Mouse (Mus musculus) T-helper 1 cell (primary cell): ENCODE results near the gene Epb41l4b.

Source experiments
- in situ Hi-C: fragments of 300-600 bp; cut with MboI, MseI; formaldehyde crosslinking; loops from one replicate; pipeline ENCODE4 v1.15.1; 2025; ENCODE audit warnings: high pct_unique_total_duplicates

Epb41l4b gene

DNA sequence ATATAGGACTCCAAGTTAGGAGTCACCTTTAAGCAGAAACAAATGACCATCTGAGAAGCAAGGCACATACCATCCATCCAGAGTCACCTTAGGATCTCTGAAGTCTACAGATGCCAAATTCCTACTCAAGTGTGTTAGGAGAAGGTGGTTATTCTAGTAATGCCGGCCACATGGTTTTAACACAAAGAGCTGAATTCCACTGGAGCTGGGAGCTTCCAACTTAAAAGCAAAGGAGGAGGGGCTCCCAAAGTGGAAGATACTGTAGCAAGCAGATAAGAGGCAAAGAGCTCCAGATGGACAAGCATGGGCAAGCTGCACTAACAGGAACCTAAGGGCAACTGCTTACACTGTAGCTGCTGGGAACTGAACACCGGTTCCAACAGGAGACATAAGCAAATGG, 76.3 kb downstream of the Epb41l4b start:
- in situ Hi-C loops = loop anchor here (10.0 kb wide), 1 partner anchor 1712 kb away; the partner anchor contains the start of gene Rad23b

DNA sequence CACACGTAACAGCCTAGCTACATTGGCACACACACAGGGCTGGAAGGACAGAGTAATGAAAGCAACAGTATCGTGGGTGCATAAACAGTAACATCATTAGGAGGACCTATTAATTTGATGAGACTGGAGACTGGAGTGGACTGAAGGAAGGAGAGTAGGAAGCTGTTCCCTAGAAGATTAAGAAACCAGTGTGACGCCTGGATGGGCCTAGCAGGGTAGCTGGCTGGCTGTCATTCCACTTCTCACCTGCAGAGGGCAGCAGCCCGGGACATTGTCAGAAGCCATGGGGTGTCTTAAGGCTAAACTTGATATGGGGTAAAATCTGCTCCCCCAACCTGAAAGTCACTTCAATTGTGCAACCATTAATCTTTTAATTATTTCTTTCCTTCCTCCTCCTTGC, 78.0 kb downstream of the Epb41l4b start:
- in situ Hi-C loops = loop anchor here (10.0 kb wide), 1 partner anchor 1710 kb away; the partner anchor contains the start of gene Rad23b

DNA sequence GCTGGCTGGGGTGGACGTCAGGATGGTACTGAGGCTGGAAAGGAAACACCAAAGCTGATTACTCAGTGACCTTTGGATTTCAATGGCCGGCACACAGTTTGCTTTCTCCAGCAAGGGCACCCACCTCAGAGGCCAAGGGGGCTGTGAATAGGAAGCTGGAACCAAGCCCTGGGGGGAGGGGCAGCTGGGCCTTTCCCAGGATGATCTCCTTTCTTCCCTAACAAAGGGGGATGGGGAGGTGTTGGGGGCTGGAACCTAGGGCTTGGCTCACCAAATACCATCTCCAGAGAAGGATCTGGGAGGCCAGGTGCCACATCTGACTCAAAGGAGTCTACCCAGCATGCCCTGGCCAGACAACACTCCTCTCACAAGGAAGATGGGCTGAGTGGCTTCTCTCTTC, 78.4 kb downstream of the Epb41l4b start:
- in situ Hi-C loops = loop anchor here (10.0 kb wide), 1 partner anchor 1710 kb away; the partner anchor contains the start of gene Rad23b

DNA sequence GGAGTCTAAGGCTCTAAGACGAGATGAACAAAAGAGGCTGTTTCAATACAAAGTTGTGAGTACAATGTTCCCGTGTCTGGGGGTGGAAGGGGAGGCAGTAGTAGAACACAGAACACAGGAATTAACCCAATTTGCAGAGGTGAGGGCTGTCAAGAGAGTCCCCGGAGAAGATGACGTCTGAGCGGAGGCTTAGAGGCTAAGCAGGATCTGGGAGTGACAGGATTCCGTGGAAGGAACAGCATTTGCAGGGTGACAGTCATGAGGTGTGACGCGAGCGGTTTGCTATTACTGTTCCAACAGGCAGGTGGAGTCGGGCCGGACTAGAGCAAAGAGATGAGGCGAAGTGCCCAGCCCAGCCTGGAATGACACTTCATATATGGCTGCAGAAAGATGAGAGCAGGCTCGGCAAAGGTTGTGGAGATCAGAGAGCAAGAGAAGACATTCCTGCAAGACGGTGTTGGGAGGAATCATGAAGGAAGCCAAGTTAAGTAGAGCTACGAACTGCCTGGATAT, 82.9 kb downstream of the Epb41l4b start:
- in situ Hi-C loops = loop anchor here (10.0 kb wide), 1 partner anchor 1706 kb away; the partner anchor contains the start of gene Rad23b

DNA sequence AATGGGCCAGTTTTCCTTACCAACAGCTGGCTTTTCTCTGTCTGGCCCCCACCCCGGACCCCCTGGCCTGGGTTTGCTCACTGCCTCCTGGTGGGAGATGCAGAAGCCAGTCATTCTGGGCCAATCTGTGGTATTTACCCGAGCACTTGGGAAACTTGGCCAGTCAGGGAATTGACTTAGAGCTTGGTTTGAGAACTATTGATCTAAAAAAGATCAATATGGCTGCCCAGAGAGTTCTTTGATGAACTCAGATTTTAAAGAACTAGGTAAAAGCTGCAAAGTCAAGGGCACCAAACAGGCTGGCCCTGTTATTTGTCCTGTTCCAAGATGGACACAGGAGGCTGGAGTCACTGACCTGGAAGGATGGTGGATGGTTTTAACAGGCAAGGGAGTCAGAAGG, 84.6 kb downstream of the Epb41l4b start:
- in situ Hi-C loops = no loop called here

DNA sequence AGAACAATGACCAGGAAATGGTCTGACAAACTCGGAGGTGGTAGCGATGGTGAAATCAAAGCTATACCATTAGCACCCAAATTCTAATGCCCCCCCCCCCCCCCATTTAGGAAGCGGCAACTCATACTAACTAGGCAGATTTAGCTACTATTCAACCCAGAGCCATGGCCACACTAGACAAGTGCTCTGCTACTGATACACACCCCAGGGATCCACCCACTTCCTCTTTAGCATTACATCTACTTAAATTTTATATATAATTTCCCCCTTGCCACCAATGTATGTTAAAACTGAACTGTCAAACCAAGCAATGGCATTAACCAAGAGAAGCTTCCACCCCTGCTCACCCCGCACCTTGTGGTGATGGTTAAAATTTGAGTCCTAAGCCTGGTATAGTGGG, 85.6 kb downstream of the Epb41l4b start:
- in situ Hi-C loops = no loop called here

DNA sequence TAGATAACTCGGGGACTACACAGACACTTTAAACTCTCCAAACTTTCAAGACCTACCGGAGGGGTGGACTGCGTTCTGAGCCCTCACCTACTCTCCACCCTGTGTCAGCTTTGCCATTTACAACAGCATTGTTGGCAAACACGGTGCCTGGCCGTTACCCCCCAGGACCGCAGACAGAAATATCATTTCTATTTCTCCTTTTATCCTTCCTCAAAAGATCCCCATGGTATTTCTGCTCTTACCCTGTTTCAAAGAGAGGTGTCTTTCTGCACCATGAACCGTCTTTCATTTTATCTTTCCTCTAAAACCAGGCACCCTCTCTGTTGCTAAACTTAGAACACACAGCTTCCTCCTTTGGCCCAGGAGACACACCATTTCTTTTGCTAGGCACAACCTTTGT, 87.6 kb downstream of the Epb41l4b start:
- in situ Hi-C loops = no loop called here

DNA sequence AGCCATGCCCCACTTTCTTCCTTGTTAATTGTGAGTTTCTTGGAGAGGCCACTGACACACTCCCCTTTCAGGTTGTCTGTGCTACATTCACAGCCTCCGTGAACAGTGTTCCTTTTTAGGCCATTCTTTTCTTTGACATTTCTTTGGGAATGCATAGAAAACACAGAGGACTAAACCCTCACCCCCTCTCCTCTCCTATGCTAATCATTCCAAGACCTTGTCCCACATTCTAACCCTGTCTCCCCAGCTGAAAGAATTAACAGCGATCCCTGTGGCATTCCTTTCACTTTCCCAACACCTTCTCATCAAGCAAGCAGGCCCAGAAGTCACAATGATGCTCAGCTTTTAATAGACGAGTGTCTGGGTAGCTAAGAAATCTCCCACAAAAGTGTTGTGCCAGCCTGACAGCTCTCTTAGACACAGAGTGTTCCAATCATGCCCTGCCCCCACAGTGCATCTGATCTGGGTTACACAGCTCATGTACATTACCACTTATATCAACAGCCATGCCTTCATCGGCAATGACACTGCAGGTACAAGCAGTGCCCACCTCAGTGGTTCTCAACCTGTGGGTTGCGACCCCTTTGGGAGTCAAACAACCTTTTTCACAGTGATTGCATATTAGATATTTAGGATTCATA, 93.8 kb downstream of the Epb41l4b start:
- in situ Hi-C loops = no loop called here

DNA sequence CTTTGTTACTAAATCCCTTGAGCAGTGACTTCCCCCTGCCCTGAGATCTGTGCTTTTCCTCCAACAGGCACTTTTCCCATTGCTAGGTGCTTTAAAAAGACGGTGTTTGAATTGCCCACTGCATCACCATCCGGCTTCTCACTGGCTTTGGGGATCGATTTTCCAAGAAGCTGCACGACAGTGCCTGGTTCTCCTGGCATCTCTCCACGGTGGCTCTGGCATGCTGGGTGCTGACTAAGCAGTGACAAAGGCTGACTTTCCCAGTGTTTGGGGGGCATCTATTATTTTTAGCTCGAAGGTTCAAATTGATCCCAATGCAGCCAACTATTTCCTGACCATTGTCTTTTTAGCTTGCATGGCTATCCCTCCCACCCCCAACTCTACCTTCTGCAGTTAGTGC, 94.7 kb downstream of the Epb41l4b start:
- in situ Hi-C loops = no loop called here

DNA sequence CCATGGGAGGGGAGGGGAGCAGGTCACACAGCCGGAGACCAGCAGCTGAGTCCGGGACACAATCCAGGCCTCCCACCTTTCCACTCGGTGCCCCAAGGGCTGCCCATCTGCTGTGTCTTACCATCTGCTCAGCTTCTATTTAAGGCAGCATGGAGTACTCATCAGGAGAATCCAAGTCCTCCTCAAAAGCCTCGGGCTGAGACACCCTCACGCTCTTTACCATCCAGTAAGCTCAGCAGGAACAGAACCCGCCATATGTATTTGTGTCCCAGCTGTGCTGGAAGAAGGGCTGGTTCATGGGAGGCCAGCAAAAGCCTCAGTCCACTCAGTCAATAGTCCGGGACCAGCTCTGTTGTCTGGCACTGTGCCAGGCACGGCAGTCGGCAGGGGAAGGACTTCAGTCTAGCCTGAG, 97.1 kb downstream of the Epb41l4b start:
- in situ Hi-C loops = no loop called here

DNA sequence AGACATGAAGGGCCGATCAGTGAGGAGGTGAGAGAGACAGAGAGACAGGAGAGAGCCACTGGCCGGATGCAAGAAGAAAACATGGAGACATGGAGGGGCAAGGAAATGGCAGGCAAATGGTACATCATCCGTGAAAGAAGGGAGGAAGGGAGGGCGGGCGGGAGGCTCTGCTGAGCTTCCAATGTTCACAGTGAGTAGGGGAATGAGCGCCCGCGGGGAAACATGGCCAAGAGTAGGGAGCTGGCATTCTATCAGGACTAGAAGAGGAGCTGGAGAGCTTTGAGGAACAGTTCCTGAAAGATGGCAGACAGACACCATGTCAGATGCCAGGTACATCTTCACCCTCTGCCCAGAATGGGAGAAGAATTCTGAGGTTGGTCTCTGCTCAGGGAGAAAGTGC, 99.6 kb downstream of the Epb41l4b start:
- in situ Hi-C loops = no loop called here

DNA sequence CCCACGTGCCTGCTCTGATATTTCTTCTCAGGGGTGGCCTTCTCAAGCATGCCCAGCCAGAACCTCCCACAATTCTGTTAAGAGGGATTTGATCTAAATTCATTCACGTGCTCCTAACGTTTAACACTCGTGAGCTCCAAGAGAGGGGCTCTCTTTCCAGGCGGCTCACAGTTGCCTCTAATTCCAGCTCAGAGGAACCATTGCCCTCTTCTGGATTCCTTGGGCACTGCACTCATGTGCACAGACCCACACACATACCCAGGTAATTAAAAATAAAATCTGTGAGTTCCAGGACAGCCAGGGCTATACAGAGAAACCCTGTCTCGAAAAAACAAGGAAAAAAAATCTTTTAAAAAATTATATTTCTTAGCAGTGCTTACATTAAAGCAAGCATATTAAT, 101.6 kb downstream of the Epb41l4b start:
- in situ Hi-C loops = no loop called here

DNA sequence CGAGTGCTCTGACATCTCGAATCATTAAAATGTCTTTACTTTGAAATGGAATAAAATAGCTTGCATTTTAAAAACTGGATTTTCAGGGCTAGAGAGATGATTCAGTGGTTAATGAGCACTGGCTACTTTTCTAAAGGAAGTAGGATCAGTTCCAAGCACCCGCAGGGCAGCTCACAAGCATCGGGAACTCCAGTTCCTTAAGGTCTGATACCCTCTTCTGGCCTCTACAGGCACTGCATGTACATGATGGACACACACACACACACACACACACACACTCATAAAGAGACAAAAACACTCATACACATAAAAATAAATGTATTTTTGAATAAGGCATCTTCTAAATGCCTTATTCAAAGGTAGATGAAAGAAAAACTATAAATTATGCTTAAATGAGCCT, 102.0 kb downstream of the Epb41l4b start:
- in situ Hi-C loops = no loop called here

DNA sequence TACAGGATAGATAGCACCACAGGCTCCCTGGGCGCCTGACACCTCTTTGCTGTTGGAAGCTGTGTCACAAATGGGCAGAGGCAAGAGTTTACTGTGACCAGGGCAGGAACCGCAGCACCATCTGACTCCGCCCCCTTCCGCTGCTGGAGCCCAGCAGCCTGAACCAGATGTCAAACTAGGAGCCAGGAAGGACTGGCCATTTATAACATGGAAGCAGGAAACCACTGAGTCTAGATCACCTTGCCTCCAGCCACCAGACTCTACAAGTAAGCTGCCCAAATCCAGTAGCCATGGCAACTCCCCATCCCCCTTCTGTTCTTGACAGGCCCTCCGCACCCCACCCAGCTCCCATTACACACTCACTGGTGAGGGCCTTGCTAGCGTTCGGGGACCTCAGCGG, 102.8 kb downstream of the Epb41l4b start:
- in situ Hi-C loops = no loop called here

DNA sequence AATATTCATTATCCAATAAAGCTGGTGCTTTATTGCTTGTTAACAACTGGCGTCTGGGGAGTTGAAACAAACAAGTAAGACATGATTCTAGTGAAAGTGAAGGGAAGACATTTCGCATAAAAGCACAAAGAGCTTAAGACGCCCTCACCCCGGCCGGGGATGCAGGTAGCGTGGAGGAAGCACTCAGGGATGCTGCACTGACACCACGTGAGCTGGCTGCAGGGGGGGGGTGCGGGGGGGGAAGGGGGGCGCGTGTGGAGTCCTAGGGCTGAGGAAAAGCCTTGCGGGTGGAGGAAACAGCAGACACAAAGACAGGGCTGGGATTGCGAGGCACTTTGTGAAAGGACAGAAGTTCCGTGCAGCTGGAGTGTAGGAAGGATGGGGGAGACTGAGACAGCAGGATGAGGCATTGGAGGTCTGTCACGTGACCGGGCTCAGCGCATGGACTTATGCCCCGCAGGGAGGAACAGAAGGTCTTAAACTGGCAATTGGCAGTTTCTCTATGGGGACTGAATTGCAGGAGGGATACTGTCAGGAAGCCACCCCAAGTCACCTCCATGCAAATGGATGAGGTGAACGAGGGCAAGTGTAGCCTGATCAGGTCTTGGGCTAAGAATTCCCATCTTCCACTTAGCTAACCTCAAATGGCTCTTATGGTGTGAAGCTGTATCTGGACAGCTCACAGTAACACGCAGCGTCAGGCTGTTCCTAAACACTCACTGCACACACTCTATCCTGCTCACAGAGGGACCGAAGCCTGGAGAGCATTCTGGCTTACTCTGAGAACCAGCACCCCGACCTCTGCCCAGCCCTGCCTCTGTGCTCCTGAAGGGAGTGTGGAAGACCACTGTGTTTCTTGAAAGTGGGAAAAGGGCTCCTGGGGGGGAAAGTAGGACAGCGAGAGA, 103.9 kb downstream of the Epb41l4b start:
- in situ Hi-C loops = no loop called here

DNA sequence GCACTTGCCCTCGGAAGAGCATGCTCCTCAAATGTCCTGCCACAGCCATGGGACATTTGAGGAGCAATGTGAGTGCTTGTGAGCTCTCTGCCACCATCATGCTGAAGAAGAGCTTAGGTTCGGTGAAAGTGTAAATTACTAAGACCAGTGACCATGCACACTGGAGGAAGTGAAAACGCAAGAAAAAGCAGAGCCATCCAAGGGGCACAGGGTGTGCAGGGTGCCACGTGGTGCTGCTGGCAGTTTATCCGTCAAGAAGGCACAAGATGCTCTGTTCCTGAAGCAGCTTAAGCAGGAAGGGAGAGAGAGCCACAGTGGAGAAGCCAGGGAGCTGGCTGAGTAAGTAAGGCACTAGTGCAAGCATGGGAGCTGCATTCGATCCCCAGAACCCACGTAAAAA, 105.7 kb downstream of the Epb41l4b start:
- in situ Hi-C loops = no loop called here

DNA sequence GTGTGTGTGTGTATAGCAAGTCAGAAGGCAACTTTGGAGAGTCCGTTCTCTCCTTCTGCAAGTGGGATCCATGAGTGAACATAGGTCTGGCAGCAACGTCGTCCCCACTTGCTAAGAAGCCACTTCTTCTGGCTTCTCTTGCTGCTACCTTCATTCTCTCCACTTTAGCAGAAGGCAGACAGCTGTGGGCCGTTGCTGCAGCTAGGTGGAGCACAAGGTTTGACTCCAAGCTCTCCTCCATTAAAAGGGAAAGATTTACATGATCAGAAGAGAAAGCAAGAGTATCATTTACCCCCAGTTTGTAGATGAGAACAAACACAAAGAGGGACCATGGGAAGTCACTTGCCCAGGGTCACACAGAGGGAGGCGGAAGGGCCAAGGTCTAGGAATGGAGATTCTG, 109.1 kb downstream of the Epb41l4b start:
- in situ Hi-C loops = no loop called here

DNA sequence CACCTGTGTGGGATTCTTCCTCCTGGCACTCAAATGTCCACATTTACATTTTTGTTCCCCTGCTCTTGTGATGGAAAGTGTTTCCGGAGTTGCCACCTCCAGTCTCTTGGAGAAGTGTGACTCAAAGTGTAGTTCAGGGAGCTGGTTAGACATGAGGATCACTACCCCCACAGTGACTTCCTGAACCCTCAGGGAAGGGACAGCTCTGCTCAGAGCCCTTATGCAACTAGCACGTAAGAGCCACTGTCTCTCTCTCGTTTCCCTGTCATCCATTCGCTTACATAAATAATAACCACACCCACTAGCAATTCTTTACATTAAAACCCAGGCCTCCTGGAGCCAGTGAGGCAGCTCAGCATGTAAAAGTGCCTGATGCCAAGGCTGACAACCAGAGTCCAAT, 111.8 kb downstream of the Epb41l4b start:
- in situ Hi-C loops = no loop called here

DNA sequence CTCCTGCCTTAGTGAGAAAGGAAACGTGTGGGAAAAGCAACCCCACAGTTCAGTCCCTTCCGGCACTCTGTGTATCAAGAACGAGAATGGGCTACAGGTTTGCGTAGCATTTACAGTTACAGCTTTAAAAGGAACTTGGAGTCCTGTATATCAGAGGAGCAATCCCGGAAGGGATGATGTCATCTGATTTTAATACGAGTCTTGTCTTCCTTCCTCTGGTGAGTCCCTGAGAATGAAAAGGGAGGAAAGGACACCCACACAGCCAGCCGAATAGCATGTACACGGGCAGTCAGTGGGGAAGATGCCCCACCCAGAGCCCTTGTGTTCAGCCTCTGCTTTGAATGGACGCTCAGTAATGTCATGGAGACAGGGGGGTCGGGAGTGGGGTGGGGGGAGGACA, 115.3 kb downstream of the Epb41l4b start:
- in situ Hi-C loops = no loop called here

DNA sequence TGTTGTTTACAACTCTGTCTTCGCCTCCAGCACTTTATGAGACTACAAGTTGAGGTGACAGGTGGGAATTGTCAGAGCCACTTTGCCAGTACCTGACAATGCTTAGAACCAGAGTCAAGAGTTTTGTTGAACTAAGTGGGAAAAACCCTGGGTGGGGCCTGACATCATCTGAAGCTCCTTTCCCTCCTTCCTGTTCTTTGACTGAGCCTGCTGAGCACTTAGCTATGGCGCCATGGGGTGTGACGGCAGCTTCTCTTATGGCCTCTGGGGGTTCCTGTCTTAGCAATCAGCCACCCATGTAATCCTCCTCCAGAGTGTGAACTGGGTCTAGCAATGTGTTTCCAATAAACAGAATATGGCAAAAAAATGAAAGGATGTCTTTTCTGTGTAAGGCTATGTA, 119.7 kb downstream of the Epb41l4b start:
- in situ Hi-C loops = no loop called here

DNA sequence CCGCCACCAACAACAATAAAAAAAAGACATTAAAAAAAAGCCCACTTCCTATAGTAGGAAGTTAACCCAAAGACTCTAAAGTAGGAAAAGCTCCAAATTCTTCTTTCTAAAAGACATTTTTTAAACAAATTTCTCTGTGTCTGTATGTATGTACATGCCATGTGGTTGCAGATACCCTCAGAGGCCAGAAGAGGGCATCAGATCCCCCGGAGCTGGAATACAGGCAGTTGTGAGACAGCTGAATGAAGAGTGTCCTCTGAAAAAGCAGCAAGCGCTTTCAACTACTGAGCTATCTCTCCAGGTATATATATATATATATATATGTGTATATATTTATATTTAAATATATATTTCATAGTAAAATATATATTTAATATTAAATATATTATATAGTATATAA, 121.9 kb downstream of the Epb41l4b start:
- in situ Hi-C loops = no loop called here

DNA sequence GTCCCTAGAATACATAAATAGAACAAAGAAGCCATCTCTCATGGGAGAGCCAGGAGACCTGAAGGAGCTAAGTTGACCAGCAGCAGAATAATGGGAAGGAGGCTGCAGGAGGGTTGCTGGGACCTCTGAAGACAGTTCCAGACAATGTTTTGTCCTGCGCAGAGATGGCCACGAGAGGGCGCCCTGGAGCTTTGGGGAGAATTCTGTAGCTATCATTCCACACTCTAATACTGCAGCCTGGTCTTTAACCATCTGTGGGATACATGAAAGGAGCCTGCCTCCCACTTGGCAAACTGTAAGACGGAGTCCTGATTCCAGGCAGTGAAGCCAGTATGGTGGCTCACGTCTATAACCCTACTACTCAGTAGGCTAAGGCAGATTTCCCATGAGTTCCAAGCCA, 126.0 kb downstream of the Epb41l4b start:
- in situ Hi-C loops = loop anchor here (5.0 kb wide), 1 partner anchor 120 kb away; no protein-coding TSS in a partner anchor
